Mouse (Mus musculus) midbrain, embryonic 15.5 days (tissue): ENCODE results near the gene Dirc2. TPM values are rescaled to one million over a fixed set of nuclear protein-coding genes. Genes with fewer than 3 reads are reported as not detected.

ENCODE experiments used
- ATAC-seq: fragments of 200-750 bp; cut with Nextera tagmentation; replicated peaks from 2 replicates; pipeline ENCODE4 v1.8.0; 2017; ENCODE audit warnings: moderate TSS enrichment
- H3K27ac ChIP-seq: fragments of 300-500 bp; sonication (generic); 2 replicates; pipeline ENCODE4 v1.5.1; 2015; ENCODE audit warnings: mild to moderate bottlenecking, inconsistent platforms
- H3K27me3 ChIP-seq: fragments of 300-500 bp; sonication (generic); replicated peaks from 2 replicates; pipeline ENCODE4 v1.6.1; 2015; ENCODE audit warnings: inconsistent platforms
- H3K36me3 ChIP-seq: fragments of 300-500 bp; sonication (generic); replicated peaks from 2 replicates; pipeline ENCODE4 v1.6.1; 2015; ENCODE audit warnings: inconsistent platforms
- H3K4me1 ChIP-seq: fragments of 300-500 bp; sonication (generic); 2 replicates; pipeline ENCODE4 v1.6.1; 2015; ENCODE audit warnings: inconsistent platforms
- H3K4me2 ChIP-seq: fragments of 300-500 bp; sonication (generic); 2 replicates; pipeline ENCODE4 v1.6.1; 2015; ENCODE audit warnings: inconsistent platforms, mild to moderate bottlenecking, moderate library complexity
- H3K4me3 ChIP-seq: fragments of 300-500 bp; sonication (generic); 2 replicates; pipeline ENCODE4 v1.5.1; 2015; ENCODE audit warnings: mild to moderate bottlenecking, inconsistent platforms
- H3K9ac ChIP-seq: fragments of 300-500 bp; sonication (generic); 2 replicates; pipeline ENCODE4 v1.6.1; 2015; ENCODE audit warnings: mild to moderate bottlenecking, inconsistent platforms
- H3K9me3 ChIP-seq: fragments of 300-500 bp; sonication (generic); 2 replicates; pipeline ENCODE4 v1.6.1; 2016; ENCODE audit warnings: inconsistent platforms
- WGBS: fragments of 180-500 bp; shearing (Covaris S2); methylation state at CpG from one replicate; pipeline ENCODE4 v1.1.7; 2015; ENCODE audit warnings: mixed read lengths; 5-methylcytosine and 5-hydroxymethylcytosine counted together
- polyA plus RNA-seq: library from polyadenylated mRNA; unstranded; fragments of >200 nt; fragmentation: Nextera tagmentation; extraction: Ambion mirVana; gene quantifications from 2 replicates; pipeline ENCODE4 v1.2.1, GENCODE M21; 2015

The Dirc2 gene
- polyA plus RNA-seq = 31.4 TPM in 2 replicates

DNA sequence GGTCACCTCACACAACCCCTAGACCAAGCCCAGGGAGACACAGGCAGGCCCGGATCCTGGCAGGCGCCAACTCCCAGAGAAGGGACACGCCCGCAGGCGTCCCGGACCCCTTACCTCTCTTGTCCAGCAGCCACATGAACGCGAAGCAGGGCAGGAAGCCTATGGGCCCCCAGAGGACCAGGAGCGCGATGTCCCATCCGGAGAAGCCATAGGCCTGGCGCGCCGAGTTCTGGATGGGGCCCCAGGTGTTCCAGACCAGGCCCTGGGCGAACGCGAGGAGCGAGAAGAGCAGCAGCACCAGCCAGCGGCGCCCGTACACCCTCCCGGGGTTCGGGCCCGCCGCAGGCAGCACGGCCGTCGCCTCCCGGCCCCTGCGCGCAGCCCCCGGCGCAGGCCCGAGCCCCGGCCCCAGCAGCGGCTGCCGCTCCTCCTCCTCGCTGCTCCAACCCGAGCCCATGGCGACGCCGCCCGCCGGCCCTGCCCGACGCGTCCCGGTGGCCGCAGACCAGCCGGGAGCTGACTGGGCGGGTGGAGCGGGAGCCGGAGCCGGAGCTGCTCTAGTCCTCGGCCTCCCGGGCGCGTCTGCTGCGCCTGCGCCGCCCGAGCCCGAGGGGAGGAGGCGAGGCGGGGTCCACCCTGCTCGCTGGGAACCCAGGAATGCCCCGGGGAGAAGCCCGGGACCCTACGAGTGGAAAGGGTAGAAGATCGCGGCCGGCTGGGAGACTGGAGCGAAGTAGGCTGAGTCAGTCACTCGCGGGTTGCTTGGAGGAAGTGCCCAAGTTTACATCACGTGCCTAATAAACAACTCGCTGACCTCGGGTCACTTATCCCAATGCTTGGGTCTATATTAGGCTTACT, at the start of gene Dirc2:
Gene Dirc2, minus strand, starts transcription at position 572 of the 858 bp plus-strand sequence.
- no peaks in the 10 kb centered on the region for H3K36me3 ChIP-seq
- WGBS = under 1% methylated on average over 74 of the region's 78 CpGs
- H3K27me3 ChIP-seq = no peaks in the 10 kb centered on the region
- H3K4me1 ChIP-seq = peaks cover 41% of the 10 kb centered on the region
- H3K9ac ChIP-seq = peak within 1 kb of the TSS; percentile 94
- peak within 1 kb of the TSS; percentile 89 for H3K4me3 ChIP-seq
- no peaks in the 10 kb centered on the region for H3K9me3 ChIP-seq
- peak; percentile 84 for ATAC-seq
- H3K27ac ChIP-seq = peak within 1 kb of the TSS; percentile 74
- peak within 1 kb of the TSS; percentile 97 for H3K4me2 ChIP-seq

GRCm38 (mm10) chr16:35817255-35818089, 48.3 kb upstream of the Dirc2 start:
- no peak overlapping the region for H3K27ac ChIP-seq
- no peak overlapping the region for H3K4me3 ChIP-seq
- H3K36me3 ChIP-seq = no peaks in the 10 kb centered on the region; the same call in 1 of the 2 replicates
- ATAC-seq = peak; percentile 89
- H3K27me3 ChIP-seq = no peaks in the 10 kb centered on the region
- WGBS = 33% methylated on average over 13 of the region's 13 CpGs
- H3K4me2 ChIP-seq = no peak overlapping the region
- H3K9ac ChIP-seq = no peak overlapping the region
- no peaks in the 10 kb centered on the region for H3K9me3 ChIP-seq
- H3K4me1 ChIP-seq = no peaks in the 10 kb centered on the region

DNA sequence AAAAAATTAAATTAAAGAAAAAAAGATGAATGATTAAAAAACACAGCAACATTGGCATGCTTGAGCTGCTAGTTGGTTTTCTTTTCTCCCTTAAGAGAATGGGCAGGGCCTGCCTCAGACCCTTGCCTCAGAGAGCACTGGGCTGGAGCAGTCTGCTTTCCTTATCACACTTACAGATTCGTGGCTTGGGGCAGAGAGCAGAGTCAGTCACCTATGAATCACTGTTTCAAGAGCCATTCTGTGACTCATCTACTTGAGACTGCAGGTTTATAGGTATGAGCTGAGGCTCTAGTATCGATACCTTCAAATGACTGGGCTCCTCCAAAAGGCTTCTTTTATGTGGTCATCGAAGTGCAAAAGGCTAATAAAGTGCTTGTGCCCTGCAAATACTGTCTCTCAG, 44.0 kb upstream of the Dirc2 start:
- WGBS = 86% methylated on average over 3 of the region's 3 CpGs
- H3K9ac ChIP-seq = no peak overlapping the region
- H3K27ac ChIP-seq = no peak overlapping the region
- ATAC-seq = no peak
- H3K9me3 ChIP-seq = no peaks in the 10 kb centered on the region
- H3K4me3 ChIP-seq = no peak overlapping the region
- H3K27me3 ChIP-seq = no peaks in the 10 kb centered on the region
- no peaks in the 10 kb centered on the region for H3K4me1 ChIP-seq
- no peak overlapping the region for H3K4me2 ChIP-seq
- no peaks in the 10 kb centered on the region; the same call in 1 of the 2 replicates for H3K36me3 ChIP-seq

DNA sequence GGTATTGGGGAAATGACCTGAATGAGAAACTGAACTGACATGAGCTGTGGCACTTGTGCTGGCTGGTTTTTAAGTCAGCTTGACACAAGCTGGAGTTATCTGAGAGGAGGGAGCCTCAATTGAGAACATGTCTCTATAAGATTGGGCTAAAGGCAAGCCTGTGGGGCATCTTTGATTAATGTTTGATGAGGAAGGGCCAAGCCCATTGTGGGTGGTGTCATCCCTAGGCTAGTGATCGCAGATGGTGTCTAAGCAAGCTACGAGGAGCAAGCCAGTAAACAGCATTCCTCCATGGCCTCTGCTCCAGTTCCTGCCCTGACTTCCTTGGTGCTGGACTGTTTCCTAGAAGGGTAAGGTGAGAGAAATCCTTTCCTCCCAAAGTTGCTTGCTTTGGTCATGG, 39.7 kb upstream of the Dirc2 start:
- Histone ChIP-seq H3K4me2 (no peak overlapping the region), H3K9me3 (no peaks in the 10 kb centered on the region), H3K9ac (no peak overlapping the region), H3K4me3 (no peak overlapping the region), H3K27me3 (no peaks in the 10 kb centered on the region), H3K27ac (no peak overlapping the region), H3K36me3 (no peaks in the 10 kb centered on the region), H3K4me1 (no peaks in the 10 kb centered on the region)
- no peak for ATAC-seq
- 97% methylated on average over 2 of the region's 2 CpGs for WGBS

DNA sequence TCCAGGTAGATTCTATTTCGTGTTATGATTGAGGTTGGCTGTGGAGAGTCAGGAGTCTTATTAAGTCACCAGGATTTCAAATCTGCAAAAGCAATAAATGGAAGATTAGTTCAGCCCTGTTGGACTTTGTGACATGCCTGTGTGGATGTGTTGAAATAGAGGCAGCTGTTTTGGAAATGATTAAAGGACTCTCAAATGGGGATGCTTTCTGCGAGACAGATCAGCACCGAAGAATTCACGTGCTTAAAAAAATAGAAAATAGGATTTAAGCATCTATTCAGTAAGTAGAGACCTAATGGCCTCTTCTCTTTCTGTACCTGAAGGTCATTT, 38.5 kb upstream of the Dirc2 start:
- Histone ChIP-seq H3K4me2 (no peak overlapping the region), H3K9ac (no peak overlapping the region), H3K27me3 (no peaks in the 10 kb centered on the region), H3K9me3 (no peaks in the 10 kb centered on the region), H3K36me3 (no peaks in the 10 kb centered on the region), H3K4me1 (no peaks in the 10 kb centered on the region), H3K4me3 (no peak overlapping the region), H3K27ac (no peak overlapping the region)
- 46% methylated on average over 4 of the region's 4 CpGs for WGBS
- no peak for ATAC-seq

DNA sequence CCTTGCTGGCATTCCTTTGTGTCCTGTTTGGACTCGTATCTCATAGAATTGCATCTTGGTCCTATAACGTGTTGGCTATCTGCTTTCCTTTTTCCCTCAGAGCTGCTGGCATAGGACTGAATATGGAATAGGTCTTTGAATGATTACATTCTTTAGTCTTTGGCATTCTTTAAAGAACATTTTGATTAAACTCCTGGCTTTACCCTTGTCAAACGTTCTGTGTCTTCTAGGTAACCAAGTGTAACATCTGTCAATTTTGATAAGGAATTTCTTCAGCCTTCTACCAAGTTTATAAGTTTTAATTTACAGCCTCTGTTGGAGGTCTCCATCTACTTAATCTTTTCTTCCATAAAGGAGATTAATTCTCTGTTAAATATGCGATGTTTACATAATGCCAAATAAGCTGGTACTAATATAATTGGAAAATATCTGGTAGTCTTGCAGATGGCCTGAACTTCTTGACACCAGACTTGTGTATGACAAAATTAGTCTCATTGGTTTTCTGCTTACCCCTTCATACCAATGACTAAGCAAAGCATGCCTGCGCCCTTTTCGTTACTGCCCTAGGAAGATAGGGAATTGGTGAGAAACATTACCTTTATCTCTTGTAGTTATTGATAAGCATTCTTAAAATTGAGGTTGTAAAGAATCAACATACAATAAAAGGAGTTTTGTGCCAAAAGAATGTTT, 38.0 kb upstream of the Dirc2 start:
- Histone ChIP-seq H3K36me3 (no peaks in the 10 kb centered on the region), H3K9me3 (no peaks in the 10 kb centered on the region), H3K9ac (no peak overlapping the region), H3K27ac (no peak overlapping the region), H3K4me1 (no peaks in the 10 kb centered on the region), H3K4me3 (no peak overlapping the region), H3K4me2 (no peak overlapping the region), H3K27me3 (no peaks in the 10 kb centered on the region)
- no peak for ATAC-seq
- WGBS = 73% methylated on average over 6 of the region's 6 CpGs

DNA sequence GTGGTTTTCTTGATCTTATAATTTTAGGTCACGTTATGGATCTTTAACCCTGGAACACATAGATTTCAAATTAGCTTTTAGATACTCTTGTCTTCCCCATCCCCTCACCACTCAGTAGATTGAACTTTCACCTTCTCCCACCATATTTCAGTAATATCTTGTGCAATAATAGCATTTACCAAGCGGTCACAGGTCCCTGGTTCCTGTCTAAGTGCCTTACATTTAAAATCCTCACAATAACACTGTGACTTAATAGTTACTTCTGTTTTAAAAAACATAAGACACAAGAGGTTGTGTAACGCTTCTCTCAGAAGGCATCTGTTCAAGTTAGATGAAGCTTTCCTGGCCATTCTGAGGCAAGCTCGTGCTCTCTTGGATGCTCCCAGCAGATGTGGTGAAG, 34.6 kb upstream of the Dirc2 start:
- Histone ChIP-seq H3K4me2 (no peak overlapping the region), H3K9ac (no peak overlapping the region), H3K9me3 (no peaks in the 10 kb centered on the region), H3K4me1 (no peaks in the 10 kb centered on the region), H3K36me3 (peaks cover 3% of the 10 kb centered on the region; the same call in 1 of the 2 replicates), H3K27me3 (no peaks in the 10 kb centered on the region), H3K27ac (no peak overlapping the region), H3K4me3 (no peak overlapping the region)
- no peak for ATAC-seq
- 93% methylated on average over 4 of the region's 4 CpGs for WGBS

DNA sequence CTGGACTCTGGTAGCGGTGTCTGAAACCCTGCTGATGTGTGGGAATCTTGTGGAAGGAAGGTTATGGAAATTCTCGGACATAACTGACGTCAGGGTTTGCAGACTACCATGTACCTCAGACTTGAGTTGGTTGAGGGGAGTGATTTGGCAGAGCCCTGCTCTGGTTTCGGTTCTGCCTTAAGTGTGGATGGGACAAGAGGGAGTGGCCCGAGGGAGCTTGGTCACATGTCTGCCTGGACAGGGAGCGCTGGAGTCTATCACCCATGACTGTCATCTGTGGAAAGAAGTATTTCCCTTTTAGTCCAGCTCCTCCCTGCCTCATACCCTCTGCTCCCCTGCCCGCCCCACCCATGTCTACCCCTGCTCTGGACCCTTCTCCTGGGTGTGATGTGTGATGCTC, 33.0 kb upstream of the Dirc2 start:
- H3K9me3 ChIP-seq = no peaks in the 10 kb centered on the region
- no peak overlapping the region for H3K4me3 ChIP-seq
- ATAC-seq = no peak
- 95% methylated on average over 7 of the region's 7 CpGs for WGBS
- H3K36me3 ChIP-seq = peaks cover 3% of the 10 kb centered on the region; the same call in 1 of the 2 replicates
- H3K27ac ChIP-seq = no peak overlapping the region
- no peaks in the 10 kb centered on the region for H3K4me1 ChIP-seq
- no peak overlapping the region for H3K4me2 ChIP-seq
- no peak overlapping the region for H3K9ac ChIP-seq
- no peaks in the 10 kb centered on the region for H3K27me3 ChIP-seq

DNA sequence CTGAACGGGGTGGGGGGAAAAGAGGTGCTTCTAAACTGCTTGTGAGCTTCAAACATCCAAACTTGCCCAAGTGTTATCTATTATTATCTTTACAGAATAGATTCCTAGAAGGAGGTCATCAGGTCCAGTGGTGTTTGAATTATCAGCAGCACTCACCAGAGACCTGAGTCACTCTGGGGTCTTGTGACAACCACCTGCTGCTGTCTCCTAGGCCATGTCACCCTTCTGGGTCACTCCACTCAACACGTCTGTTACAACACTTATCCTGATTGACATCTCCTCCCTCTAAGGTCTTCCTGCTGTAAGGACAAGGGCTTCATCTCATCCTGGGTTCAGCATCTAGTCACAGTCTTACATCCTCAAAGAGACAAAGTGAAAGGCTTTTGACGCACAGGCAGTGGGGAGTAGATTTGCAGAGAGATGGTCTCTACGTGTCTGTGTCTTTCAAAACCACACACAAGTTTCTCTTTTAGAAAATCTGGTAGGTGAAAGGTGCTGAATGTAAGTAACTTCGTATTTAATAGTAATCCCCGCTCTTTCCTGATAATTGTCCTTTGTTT, 22.9 kb upstream of the Dirc2 start:
- H3K27me3 ChIP-seq = no peaks in the 10 kb centered on the region
- WGBS = 70% methylated on average over 6 of the region's 6 CpGs
- no peak overlapping the region for H3K9ac ChIP-seq
- H3K36me3 ChIP-seq = no peaks in the 10 kb centered on the region
- no peak for ATAC-seq
- H3K4me1 ChIP-seq = no peaks in the 10 kb centered on the region
- H3K4me3 ChIP-seq = no peak overlapping the region
- no peak overlapping the region for H3K27ac ChIP-seq
- no peak overlapping the region for H3K4me2 ChIP-seq
- no peaks in the 10 kb centered on the region for H3K9me3 ChIP-seq

DNA sequence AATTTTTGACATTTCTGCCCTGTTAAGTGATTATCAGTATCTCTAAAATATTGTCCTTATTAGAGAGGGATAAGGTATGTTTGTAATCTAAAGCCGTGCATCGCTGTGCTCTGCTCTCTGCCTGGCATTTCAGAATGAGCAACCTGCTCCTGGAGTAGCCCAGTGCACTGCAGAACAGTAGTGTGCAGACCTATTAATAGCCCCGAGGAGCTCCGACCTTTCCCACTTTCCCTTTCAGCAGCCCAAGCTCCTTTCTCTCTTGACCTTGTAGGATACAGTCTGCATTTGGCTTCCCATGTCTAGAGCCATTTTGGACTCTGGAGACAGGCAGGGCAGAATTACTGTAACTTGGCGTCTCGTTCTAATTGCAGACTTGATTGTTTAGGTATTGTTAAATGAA, 19.2 kb upstream of the Dirc2 start:
- Histone ChIP-seq H3K27ac (no peak overlapping the region), H3K9me3 (no peaks in the 10 kb centered on the region), H3K4me1 (no peaks in the 10 kb centered on the region), H3K4me2 (no peak overlapping the region), H3K36me3 (no peaks in the 10 kb centered on the region), H3K4me3 (no peak overlapping the region), H3K27me3 (no peaks in the 10 kb centered on the region), H3K9ac (no peak overlapping the region)
- ATAC-seq = no peak
- 90% methylated on average over 6 of the region's 6 CpGs for WGBS

DNA sequence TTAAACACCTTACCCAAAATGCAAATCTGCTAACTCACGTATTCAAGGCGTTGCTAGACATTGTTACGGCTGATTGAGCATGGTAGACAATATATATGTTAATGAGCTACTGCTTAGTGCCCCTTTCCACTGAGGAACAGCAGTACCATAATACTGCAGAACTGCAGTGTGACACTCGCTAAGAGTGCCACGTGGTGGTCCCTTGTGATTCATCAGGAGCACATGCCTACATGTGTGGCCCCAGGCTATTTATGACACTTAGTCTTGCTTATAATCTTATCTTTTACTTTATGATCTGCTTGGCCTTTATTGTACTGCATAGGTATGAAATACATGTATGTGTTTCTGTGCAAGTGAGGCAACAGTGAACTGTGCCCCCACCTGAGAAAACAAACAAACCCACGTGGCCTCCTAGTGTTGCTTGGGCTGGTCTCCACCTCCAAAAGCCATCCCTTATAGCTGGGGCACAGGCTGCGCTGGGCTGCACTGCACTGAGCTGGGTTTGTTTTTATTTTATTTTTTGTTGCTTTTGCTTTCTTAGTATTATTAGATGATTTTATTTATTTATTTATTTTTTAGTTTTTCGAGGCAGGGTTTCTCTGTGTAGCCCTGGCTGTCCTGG, 18.5 kb upstream of the Dirc2 start:
- WGBS = 49% methylated on average over 8 of the region's 8 CpGs
- ATAC-seq = no peak
- H3K9me3 ChIP-seq = no peaks in the 10 kb centered on the region
- H3K27me3 ChIP-seq = no peaks in the 10 kb centered on the region
- no peaks in the 10 kb centered on the region for H3K4me1 ChIP-seq
- no peaks in the 10 kb centered on the region for H3K36me3 ChIP-seq
- no peak overlapping the region for H3K4me2 ChIP-seq
- no peak overlapping the region for H3K4me3 ChIP-seq
- no peak overlapping the region for H3K9ac ChIP-seq
- no peak overlapping the region for H3K27ac ChIP-seq
